Mouse (Mus musculus) lung, postnatal 0 days (tissue): Measurements from ENCODE around the gene Samd13. TPM values are rescaled to one million over a fixed set of nuclear protein-coding genes. Genes with fewer than 3 reads are reported as not detected.

Experiments
- ATAC-seq: fragments of 200-750 bp; cut with Nextera tagmentation; 2 replicates; pipeline ENCODE4 v1.8.0; 2017; ENCODE audit warnings: moderate library complexity
- DNase-seq: peaks from one replicate; pipeline ENCODE4 v3.0.0-alpha.2; 2016; ENCODE audit warnings: low spot score
- H3K27ac ChIP-seq: fragments of 300-500 bp; sonication (generic); 2 replicates; pipeline ENCODE4 v1.5.1; 2014; ENCODE audit warnings: antibody characterized with exemption, mild to moderate bottlenecking, low read length, mixed read lengths
- H3K27me3 ChIP-seq: fragments of 300-500 bp; sonication (generic); replicated peaks from 2 replicates; pipeline ENCODE4 v1.6.1; 2014; ENCODE audit warnings: low read length, mixed read lengths; ENCODE audit not compliant: insufficient read depth
- H3K36me3 ChIP-seq: fragments of 300-500 bp; sonication (generic); 2 replicates; pipeline ENCODE4 v1.6.1; 2014; ENCODE audit warnings: low read length, mixed read lengths; ENCODE audit not compliant: insufficient read depth
- H3K4me1 ChIP-seq: fragments of 300-500 bp; sonication (generic); 2 replicates; pipeline ENCODE4 v1.6.1; 2014; ENCODE audit warnings: antibody characterized with exemption, low read depth, low read length, mixed read lengths; ENCODE audit not compliant: insufficient read depth
- H3K4me2 ChIP-seq: fragments of 300-500 bp; sonication (generic); replicated peaks from 2 replicates; pipeline ENCODE4 v1.6.1; 2014; ENCODE audit warnings: low read depth, mild to moderate bottlenecking, low read length, moderate library complexity, mixed read lengths
- H3K4me3 ChIP-seq: fragments of 300-500 bp; sonication (generic); 2 replicates; pipeline ENCODE4 v1.5.1; 2014; ENCODE audit warnings: low read depth, low read length
- H3K9ac ChIP-seq: fragments of 300-500 bp; sonication (generic); replicated peaks from 2 replicates; pipeline ENCODE4 v1.6.1; 2014; ENCODE audit warnings: low read depth, mild to moderate bottlenecking
- H3K9me3 ChIP-seq: fragments of 300-500 bp; sonication (generic); 2 replicates; pipeline ENCODE4 v1.6.1; 2016; ENCODE audit warnings: low read length, mixed read lengths
- CTCF ChIP-seq: IDR thresholded peaks from 2 replicates; pipeline ENCODE4 v1.5.1; 2016; ENCODE audit warnings: antibody characterized with exemption, mild to moderate bottlenecking
- EP300 ChIP-seq: IDR thresholded peaks from 2 replicates; pipeline ENCODE4 v1.6.1; 2016; ENCODE audit warnings: antibody characterized with exemption, mild to moderate bottlenecking, control low read depth
- WGBS: fragments of 180-500 bp; shearing (Covaris S2); extraction: QIAGEN DNeasy Blood & Tissue Kit; methylation state at CpG from one replicate; pipeline ENCODE4 v1.1.7; 2014; 5-methylcytosine and 5-hydroxymethylcytosine counted together
- polyA plus RNA-seq: library from polyadenylated mRNA; unstranded; fragments of >200 nt; fragmentation: Nextera tagmentation; extraction: Ambion mirVana; gene quantifications from 2 replicates; pipeline ENCODE4 v1.2.1, GENCODE M21; 2015

Gene Samd13
- polyA plus RNA-seq, 1 experiment from 2014 or later = 0.58 TPM

- TF ChIP-seq EP300 (no peak), CTCF (no peak)
- no peaks in the 10 kb centered on the region for H3K27me3 ChIP-seq
- 89% methylated on average over 4 of the region's 4 CpGs for WGBS
- H3K36me3 ChIP-seq = no peaks in the 10 kb centered on the region
- H3K27ac ChIP-seq = no peak within 1 kb of the TSS
- ATAC-seq (no peak), DNase-seq (no peak)
- H3K4me1 ChIP-seq = no peaks in the 10 kb centered on the region
- H3K9ac ChIP-seq = no peak within 1 kb of the TSS
- no peak within 1 kb of the TSS for H3K4me2 ChIP-seq
- H3K4me3 ChIP-seq = no peak within 1 kb of the TSS
- H3K9me3 ChIP-seq = no peaks in the 10 kb centered on the region
Measured at GRCm38 (mm10) chr3:146615496-146615895, 69.9 kb downstream of the Samd13 start, which contains the start of gene Dnase2b. TSS of gene Dnase2b (minus strand) at chr3:146615596.

- 56% methylated on average over 4 of the region's 4 CpGs for WGBS
Measured at GRCm38 (mm10) chr3:146611821-146612220, 73.6 kb downstream of the Samd13 start.

DNA sequence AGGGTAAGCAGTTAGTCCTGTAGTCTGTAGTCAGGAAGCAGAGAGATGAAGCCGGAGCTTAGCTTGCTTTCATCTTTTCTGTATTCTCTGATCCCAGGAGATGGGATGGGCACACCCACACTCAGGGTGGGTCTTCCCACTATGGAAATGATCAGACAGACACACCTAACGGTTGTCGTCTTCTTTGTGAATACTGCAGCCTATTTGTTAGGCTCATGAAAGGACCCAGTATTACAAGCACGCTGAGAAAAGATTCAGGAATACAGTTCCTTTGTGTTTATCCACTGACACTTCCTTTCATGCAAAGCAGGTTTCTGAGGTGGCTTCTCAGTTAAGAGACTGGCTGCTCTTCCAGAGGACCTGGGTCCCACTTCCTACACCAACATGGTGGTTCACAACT is 74.1 kb downstream of the Samd13 start:
- DNase-seq = no peak
- Histone ChIP-seq H3K27ac (no peak overlapping the region), H3K36me3 (no peaks in the 10 kb centered on the region), H3K9me3 (no peaks in the 10 kb centered on the region), H3K27me3 (no peaks in the 10 kb centered on the region), H3K4me2 (no peak overlapping the region), H3K4me3 (no peak overlapping the region), H3K9ac (no peak overlapping the region), H3K4me1 (no peaks in the 10 kb centered on the region)
- no peak for ATAC-seq
- no peak for TF ChIP-seq EP300
- no peak for TF ChIP-seq CTCF
- 81% methylated on average over 4 of the region's 4 CpGs for WGBS

More at GRCm38 (mm10) chr3:146611821-146612220, 73.6 kb downstream of the Samd13 start:
- H3K4me1 ChIP-seq = no peaks in the 10 kb centered on the region
- no peaks in the 10 kb centered on the region for H3K9me3 ChIP-seq
- DNase-seq (no peak), ATAC-seq (no peak)
- H3K4me3 ChIP-seq = no peak overlapping the region
- H3K4me2 ChIP-seq = no peak overlapping the region
- H3K27ac ChIP-seq = no peak overlapping the region
- H3K27me3 ChIP-seq = no peaks in the 10 kb centered on the region
- no peaks in the 10 kb centered on the region for H3K36me3 ChIP-seq
- TF ChIP-seq EP300 (no peak), CTCF (no peak)
- H3K9ac ChIP-seq = no peak overlapping the region

DNA sequence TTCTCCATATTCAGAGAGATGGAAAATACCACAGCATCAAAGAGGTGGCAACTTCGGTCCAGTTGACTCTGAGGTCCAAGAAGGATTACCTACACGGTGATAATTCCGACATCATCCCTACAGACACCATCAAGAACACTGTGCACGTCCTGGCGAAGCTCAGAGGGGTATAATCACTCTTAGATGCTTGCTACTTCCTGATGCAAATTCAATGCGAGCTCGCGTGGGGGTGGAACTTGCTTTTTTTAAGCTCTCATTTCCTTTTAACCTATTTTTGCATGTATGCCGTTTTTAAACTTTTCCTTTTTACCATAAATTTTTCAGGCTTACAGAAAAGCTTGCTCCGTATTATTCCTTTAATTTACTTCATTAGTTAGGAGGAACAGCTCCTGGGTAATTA is 75.1 kb downstream of the Samd13 start:
- no peaks in the 10 kb centered on the region for H3K27me3 ChIP-seq
- H3K27ac ChIP-seq = no peak overlapping the region
- no peak overlapping the region for H3K9ac ChIP-seq
- no peak overlapping the region for H3K4me3 ChIP-seq
- 77% methylated on average over 10 of the region's 10 CpGs for WGBS
- no peak for DNase-seq
- TF ChIP-seq EP300 = no peak
- TF ChIP-seq CTCF = no peak
- no peaks in the 10 kb centered on the region for H3K4me1 ChIP-seq
- no peak overlapping the region for H3K4me2 ChIP-seq
- no peaks in the 10 kb centered on the region for H3K9me3 ChIP-seq
- ATAC-seq = no peak
- H3K36me3 ChIP-seq = no peaks in the 10 kb centered on the region

DNA sequence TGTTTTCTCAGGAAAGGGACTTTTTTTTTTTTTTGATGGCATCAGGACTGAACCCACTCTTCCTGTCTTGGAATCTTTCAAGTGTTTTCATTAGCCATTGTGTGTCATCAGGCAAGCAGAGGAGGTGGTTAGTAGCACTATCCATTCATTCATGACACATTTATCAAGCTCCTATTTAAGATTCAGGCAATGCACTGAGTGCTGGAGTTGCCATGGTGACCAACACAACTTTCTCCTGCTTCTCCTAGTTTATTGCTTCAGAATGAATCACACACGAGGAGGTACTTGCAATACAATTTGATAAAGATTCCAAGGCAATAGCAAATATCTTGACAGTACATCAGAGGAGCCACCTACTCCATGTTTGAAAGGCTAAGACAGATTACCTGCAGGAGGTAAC is 78.0 kb downstream of the Samd13 start:
- 24% methylated on average over 1 of the region's 1 CpGs for WGBS
- H3K9me3 ChIP-seq = no peaks in the 10 kb centered on the region
- DNase-seq (no peak), ATAC-seq (no peak)
- no peak for TF ChIP-seq CTCF
- H3K9ac ChIP-seq = no peak overlapping the region
- H3K4me2 ChIP-seq = no peak overlapping the region
- no peaks in the 10 kb centered on the region for H3K36me3 ChIP-seq
- no peaks in the 10 kb centered on the region for H3K27me3 ChIP-seq
- H3K4me3 ChIP-seq = no peak overlapping the region
- H3K27ac ChIP-seq = no peak overlapping the region
- H3K4me1 ChIP-seq = no peaks in the 10 kb centered on the region

- Histone ChIP-seq H3K27ac (no peak overlapping the region), H3K4me3 (no peak overlapping the region), H3K27me3 (no peaks in the 10 kb centered on the region), H3K9me3 (no peaks in the 10 kb centered on the region), H3K4me1 (no peaks in the 10 kb centered on the region), H3K4me2 (no peak overlapping the region), H3K36me3 (no peaks in the 10 kb centered on the region), H3K9ac (no peak overlapping the region)
- WGBS = 77% methylated on average over 9 of the region's 9 CpGs
- DNase-seq = no peak
- ATAC-seq = no peak
- no peak for TF ChIP-seq CTCF
- no peak for TF ChIP-seq EP300
Measured at GRCm38 (mm10) chr3:146604647-146605046, 80.7 kb downstream of the Samd13 start.

GRCm38 (mm10) chr3:146602531-146602930 is 82.9 kb downstream of the Samd13 start:
- WGBS = 77% methylated on average over 3 of the region's 3 CpGs
- no peak overlapping the region for H3K4me3 ChIP-seq

More at GRCm38 (mm10) chr3:146602531-146602930, 82.9 kb downstream of the Samd13 start:
- Histone ChIP-seq H3K36me3 (no peaks in the 10 kb centered on the region), H3K27ac (no peak overlapping the region), H3K4me2 (no peak overlapping the region), H3K9ac (no peak overlapping the region), H3K4me1 (no peaks in the 10 kb centered on the region), H3K27me3 (no peaks in the 10 kb centered on the region), H3K9me3 (no peaks in the 10 kb centered on the region)
- ATAC-seq (no peak), DNase-seq (no peak)
- TF ChIP-seq EP300 = no peak
- no peak for TF ChIP-seq CTCF
